Mouse (Mus musculus) thymus, postnatal 36 days (tissue): ENCODE measurements around the gene Gga3.
A peak's percentile ranks its signal among the peaks of the same experiment; 100 is the strongest.
"Not testable (repeated sequence)": the region's sequence is repeated elsewhere in the genome, so short reads cannot be mapped to it uniquely, and the experiment has no call there.

ENCODE experiments used
- DNase-seq, 2 experiments: peaks; one replicate each; pipeline ENCODE4 v3.0.0; 2022; ENCODE audit warnings: mixed read lengths in 2 of 2

Gene Gga3

DNA sequence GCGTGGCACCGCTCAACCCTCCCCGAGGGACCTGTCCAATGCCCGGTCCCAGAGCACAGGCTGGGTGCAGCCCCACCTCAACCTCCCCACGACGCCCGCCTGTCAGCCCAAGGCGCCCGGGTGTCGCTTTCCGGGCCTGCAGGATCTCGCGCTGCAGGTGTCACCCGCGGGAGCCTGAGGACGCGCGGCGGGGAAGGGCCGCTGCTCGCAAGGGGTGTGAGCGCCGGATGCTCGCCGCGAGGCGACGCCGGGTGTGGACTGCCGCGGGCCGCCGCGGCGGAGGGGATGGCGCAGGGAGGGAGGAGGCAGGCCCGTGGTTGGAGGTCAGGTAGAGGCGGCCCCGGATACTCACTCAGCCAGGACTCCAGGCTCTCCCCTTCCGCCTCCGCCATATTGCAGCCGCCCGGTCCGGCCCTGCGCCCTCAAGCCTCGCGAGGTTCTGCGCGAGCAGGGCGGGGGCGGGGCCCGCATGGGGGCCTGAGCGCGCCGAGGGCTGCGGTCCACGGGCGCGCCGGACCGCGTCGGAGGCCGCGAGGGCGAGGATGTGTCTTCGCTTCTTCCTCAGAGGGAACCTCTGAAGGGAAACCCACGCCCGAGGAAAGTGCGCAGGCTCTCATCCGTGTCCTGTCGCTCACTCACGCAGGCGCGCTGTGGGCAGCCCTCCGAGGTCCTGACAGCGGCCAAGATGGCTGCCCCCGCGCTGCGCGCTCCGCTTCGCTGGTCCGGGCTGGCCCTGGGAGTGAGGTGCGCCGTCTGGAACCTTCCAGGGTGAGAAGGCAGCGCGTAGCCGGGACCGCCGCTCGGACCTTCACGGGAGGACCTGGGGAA is at the start of gene Gga3, which contains the start of gene Mrps7:
Gene Gga3 (minus strand): TSS at position 576 of the 828 bp plus-strand sequence.
Gene Mrps7 (plus strand): TSS at position 450 of the 828 bp plus-strand sequence.
- peak; percentile 92 for DNase-seq

DNA sequence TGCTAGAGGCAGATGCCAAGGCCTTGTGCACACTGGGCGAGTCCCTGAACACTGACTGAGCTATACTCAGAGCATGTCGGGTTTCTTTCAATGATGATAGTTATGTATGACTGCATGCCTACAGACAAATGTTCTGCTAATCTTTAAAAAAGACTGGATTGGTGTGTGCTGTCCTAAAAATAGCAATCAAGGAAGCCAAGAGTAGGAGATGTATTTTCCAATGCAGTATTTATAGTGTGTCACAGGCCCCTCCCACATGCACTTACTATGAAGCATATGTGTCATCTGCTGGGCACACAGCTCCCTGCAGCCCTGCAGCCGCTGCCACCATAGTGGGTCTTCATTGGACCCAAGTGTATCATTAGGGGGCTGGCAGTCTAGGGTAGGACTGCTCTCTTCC is 49.3 kb upstream of the Gga3 start:
- no peak for DNase-seq

DNA sequence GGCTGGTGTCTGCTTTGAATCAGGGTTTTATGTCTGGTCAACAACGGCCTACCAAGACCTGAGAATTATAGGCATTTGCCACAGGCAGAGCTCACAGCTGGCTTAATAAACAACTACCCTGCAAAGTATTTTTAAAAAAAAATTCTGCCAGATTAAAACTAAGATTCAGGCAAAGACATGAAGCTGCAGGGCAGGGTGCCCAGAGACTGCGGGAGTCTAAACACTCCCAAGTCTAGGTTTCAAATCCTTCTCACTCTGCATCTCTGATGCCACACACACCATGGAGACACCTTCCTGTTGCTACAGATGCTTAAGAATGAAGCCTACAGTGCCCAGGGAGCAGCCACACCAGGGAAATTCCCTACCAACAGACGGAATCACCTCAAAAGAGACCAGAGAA is 47.8 kb upstream of the Gga3 start:
- DNase-seq, result no peak

DNA sequence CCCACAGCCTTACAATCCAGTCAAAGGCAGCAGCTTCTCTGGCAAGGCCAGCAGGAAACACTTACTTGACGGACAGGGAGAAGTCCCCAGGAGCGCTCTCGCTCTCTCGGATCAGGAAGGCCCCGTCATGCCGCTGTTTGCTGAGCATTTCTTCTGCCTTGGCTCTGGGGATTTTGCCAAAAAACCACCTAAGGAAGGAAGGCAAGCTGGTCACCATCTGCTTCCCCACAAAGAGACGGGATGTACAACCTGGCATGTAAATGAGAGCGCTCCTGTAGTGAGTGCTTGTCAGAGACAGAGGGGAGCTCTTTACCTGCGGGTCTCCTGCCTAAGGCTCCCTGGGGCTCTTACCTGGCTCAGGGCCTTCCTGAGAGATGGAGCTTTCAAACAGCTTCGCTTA is 45.9 kb upstream of the Gga3 start:
- no peak for DNase-seq

DNA sequence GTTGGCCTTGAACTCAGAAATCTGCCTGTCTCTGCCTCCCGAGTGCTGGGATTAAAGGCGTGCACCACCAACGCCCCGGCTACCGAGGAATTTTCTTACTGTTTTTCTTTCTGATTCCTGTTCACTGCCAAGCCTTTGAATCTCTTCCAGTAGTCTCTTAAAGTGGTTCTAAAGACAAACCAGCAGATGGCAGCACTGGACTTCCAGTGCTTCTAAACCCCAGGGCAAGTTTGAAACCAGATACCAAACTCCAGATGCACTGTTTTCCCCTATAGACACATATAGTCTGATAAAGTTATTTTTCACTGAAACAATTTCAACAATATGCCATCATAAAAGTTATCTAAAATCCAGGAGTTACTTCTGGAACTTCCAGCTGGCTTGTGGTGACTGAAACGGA is 43.6 kb upstream of the Gga3 start:
- no peak for DNase-seq

DNA sequence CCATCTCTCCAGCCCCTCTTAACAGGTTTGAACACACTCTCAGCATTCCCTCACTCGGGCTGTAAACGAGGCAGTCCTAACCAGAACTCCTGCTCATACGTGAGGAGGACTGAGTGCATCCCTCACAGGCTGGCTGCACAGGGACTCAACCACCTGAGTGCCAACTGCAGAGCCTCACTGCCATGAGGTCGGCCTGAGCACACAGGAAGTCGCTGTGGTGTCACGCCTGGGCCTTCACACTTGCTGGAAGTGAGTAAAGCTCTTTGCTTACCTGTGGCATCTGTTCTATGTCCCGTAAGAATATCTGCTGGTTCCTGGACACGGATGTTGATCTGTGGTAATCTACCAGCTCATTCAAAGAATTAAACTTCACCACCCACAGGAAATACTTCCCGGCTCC is 42.6 kb upstream of the Gga3 start:
- no peak for DNase-seq

DNA sequence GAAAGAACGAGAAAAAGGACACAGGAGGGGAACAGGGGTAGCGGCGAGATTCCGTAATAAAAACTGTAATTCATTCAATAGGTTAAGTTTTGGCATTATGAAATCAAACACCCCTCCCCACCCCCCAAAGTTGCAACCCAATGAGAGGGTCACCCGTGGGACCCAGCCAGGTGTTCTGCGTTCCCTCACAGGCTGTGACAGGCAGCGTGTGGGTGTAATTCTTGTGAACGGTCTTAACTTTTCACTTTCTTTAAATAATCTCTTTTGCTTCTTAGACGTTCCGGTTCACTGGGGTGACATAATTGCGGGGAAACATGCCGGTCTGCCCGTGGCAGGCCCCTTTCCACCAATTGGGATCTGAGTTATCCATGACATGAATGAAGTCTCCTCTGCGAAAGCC is 41.6 kb upstream of the Gga3 start:
- not testable (repeated sequence) for DNase-seq

DNA sequence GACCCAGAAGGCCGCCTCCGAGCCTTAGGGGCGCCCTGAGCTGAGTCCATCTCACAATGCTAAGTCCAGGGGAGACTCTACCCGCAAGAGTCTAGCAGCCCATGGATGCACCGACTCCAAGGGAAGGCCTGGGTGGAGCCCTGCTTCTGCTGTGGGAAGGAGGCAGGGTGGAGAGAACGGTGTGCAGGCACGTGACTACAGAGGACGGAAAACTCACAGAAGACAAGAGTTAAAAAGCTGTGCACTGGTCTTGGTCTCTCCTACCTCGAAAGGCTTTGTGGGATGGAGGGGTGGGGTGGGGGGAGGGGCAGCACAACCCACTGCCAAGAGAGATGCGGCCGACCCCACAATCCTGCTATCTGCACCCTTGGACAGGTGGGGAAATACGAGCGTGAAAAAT is 40.5 kb upstream of the Gga3 start:
- DNase-seq, result no peak

DNA sequence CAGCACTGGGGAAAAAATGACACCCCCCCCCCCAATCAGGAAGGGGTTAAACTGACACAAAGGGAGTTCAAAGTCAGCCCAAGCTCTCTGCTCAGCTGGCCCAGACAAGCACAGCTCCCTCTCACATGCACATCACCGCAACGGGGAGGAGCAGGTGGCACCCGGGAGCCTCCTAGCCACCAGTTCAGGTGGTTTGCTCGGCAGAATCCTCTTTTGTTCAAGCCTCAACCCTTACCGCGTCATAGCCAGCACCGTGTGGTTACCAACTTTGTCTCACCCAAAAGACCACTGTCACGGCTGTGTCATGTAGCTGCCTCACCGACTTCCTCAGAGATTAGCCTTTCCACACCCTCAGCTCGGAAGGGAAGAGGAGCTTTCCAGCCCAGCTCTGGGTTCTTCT is 39.4 kb upstream of the Gga3 start:
- peak; percentile 76 to 89 for DNase-seq

DNA sequence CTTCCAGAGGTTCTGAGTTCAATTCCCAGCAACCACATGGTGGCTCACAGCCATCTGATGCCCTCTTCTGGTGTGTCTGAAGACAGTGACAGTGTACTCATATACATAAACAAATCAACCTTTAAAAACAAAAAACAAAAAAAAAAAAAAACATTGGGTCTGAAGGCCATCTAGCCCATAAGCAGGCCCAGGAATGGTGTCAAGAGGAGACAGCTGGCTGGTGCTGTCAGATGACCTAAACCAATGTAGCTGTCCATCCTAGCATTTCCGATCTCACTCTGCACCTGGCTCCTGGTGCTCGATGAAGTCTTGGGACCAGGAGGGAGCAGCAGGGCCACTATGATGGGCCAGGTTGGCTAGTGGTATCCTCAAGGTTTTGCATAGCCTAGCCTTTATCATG is 38.9 kb upstream of the Gga3 start:
- no peak for DNase-seq

DNA sequence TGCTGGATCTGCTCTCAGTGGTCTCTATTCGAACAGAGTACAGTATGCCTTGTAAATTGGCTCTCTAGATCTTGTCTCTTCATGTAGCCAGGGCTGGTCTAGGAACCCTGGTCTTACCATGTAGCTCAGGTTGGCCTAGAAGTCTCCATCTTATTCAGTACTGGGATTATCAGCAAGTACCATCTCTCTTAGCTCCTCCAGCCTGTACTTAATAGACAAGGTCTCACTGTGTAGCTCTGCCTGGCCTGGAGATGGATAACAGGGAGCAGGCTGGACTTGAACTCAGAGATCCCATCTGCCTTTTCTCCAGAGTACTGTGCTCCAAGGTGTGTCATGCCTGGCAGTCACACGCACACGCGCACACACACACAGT is 37.8 kb upstream of the Gga3 start:
- no peak for DNase-seq

DNA sequence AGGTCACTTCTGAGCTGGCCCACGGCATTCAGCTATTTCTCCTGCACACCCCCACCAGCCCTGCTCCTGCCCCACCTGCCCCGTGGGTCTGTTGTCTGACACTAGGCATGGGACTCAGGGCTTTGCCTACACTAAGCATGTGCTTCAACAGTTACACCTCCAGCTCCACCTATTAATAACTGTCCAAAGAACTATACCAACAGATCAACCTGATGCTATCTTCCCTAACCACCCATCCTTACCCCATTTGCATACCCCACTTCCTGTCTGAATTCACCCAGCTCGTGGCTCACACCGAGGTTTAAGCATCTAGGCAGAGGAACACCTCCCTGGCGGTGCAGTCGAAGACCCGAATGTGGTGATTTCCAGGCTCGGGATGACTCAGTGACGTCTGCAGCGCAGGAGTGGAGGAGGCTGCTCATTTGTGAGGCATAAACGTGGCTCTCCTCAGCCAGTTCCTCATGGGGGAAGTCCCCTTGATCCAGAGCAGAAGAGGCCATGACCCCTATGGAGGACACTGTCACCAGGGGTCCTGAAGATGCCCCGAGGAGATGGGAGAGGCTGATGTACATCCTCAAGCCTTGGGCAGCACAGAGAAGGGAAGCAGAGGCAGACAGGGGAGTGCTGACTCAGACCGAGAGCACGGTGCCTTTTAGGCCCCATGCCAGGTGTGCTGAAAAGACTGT is 37.3 kb upstream of the Gga3 start:
- peak; percentile 56 to 76 for DNase-seq

DNA sequence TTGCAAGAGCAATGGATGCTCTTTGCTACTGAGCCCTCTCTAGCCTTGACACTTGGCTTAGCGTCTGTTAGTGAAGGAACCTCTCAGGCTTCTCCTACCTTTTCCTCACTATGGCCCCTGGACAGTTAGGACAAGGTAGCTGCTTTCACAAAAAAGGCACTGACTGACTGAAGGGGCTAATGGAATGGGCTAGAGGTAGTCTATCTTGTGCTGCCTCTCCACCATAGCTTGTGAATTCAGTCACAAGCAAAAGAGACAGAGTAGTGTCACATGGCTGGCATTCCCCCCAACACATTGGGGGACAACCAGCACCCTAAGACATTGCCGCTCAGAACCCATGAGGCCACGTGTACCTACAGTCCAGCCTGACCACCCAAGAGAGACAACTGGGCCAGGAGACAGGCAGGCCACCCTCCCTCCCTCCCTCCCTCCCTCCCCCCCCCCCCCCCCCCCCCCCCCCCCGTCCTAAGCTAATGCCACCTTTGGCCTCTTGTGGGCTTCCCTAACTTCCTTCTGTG is 36.5 kb upstream of the Gga3 start:
- DNase-seq, result no peak

DNA sequence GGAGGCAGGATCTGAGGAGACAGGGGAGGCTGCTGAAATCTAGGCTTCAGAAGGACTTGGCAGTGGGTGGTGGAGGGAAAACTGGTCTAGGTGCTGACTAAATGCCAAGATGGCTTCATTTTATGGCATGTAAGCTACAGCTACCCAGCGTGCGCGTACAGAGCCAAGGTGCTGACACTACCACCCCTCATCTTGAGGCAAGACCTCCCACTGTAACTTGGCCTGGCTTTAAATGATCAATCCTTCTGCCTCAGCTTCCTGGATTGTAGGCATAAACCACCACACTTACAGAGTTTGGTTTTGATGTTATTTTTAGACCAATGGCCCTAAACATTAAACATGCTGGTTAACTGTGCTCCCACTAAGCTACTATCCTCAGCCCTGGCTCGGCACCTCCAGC is 35.7 kb upstream of the Gga3 start:
- no peak for DNase-seq

DNA sequence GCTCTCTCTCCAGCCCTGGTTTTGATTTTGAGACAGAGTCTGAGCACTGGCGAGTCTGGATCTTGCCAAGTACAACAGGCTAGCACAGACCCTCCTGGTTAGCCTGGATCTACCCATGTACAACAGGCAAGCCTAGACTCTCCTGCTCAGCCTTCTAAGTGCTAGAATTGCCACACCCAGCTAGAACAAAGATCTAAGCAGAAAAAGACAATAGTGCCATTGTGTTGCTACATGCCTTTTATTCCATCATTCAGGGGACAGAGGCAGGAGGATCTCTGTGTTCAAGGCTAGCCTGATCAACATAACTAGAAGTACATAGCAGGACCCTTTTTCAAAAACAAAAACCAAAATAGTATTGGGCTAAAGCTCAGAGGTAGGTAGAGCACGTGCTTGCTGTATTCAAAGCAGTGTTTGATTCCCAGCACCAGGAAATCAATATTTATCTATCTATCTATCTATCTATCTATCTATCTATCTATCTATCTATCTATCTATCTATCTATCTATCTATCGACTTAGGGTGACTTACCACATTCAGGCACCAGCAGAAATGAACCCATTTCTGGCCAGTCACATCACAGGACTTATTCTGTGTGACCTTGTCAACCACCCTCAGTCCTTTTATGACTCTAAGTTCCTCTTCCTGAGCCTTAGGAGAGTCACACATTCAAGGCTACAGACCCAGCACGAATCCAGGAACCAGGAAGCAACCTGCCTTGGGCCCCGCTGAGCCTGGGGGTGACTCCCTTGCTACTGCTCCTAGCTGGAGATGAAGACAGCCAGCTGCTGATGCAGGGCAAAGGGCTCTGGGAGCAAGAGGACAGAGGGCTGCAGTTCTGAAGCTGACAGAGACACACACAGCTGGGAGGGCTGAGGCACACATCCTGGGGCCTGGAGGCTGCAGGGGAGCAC is 34.9 kb upstream of the Gga3 start:
- DNase-seq, result no peak

DNA sequence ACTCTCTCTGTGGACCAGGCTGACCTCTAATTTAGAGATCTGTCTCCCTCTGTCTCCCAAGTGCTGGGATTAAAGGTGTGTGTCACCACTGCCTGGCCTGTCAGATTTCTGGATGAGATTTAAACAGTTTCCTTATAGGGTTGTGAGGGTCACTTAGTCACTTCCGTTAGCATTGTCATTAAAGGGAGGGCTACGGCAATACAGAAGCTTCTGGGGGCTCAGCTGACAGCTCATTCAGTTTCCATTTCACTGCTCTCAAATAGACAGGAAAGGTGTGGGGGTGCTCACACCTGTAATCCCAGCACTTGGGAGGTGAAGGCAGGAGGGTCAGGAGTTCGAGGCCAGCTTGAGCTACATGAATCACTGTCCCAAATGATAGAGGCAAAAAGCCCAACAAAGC is 33.1 kb upstream of the Gga3 start:
- no peak for DNase-seq

DNA sequence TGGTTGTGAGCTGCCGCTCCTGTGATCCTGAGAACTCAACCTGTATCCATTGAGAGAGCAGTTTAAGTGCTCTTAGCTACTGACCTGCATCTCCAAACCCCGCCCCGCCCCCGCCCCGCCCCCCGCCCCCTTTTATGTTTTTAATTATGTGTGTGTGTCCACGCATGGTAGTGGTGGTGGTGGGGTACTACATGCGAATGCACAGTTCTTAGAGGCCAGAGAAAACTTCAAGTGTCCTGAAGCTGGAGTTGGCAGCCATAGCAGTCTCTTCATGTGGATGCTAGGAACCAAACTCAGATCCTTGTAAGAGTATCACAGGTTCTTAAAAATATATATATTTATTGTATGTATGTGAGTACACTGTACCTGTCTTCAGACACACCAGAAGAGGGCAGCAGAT is 31.6 kb upstream of the Gga3 start:
- no peak for DNase-seq

DNA sequence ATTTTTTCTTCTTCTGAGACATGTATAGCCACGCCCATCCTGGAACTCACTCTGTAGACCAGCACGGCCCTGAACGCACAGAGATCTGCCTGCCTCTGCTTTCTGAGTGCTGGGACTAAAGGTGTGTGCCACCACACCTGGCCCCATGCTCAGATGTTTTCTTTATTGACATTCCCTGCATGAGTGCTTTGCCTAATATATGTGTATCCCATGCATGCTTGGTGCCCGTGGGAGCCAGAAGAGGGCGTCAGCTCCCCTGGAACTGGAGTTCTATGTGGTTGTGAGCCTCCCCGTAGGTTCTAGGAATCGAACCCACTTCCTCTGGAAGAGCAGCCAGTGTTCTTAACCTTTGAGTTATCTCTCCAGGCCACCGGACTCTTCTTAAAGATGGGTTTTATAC is 31.2 kb upstream of the Gga3 start:
- no peak for DNase-seq

DNA sequence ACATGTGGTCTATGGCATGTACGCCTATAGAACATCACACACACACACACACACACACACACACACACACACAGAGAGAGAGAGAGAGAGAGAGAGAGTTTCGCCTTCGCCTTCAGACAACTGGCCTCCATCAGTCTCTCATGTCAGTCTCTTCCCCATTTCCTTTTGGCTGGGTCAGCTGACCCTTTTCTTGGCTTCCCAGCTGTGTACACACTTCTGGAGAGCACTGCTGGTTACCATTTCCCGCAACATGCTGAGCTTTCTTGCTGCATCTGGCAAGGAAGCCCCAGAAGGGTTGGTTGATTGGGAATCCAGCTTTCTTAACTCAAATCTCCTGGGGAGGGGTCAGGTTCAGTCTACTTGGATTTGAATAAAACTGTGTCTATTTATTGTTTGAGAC is 30.3 kb upstream of the Gga3 start:
- DNase-seq, result no peak

DNA sequence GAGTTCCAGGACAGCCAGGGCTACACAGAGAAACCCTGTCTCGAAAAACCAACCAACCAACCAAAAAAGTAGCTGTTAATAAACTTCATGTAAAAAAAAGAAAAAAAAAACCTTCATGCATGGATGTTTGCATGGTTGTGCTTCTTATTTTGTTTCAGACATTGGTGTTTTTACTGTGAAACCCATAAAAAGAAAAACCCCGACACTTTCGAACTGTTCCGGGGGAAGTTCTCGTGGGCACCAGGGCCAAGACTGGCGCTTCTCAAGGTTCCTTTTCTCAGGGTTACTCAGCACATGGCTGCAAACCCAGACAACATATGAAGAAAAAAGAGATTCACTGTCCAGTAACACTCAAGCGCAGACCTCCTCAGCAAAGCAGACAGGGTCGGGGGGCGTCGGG is 29.0 kb upstream of the Gga3 start:
- no peak for DNase-seq

DNA sequence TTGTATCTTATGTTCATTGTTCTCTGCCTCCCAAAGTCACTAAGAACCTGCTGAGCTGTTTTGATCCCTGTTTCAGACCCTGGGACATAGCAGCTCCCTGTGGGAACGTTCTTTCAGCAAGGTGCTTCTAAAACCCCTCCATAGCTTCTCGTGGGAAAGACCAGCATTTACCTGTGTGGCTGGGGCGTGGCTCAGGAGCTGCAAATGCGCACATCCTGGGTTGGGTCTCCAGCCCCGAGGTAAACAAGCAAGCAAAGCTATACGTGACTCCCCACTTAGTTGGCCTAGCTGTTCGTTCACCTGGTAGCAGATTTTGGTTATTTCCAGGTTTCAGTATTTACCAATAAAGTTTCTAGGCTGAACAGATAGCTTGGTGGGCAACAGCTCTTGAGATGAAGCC is 28.4 kb upstream of the Gga3 start:
- no peak for DNase-seq

DNA sequence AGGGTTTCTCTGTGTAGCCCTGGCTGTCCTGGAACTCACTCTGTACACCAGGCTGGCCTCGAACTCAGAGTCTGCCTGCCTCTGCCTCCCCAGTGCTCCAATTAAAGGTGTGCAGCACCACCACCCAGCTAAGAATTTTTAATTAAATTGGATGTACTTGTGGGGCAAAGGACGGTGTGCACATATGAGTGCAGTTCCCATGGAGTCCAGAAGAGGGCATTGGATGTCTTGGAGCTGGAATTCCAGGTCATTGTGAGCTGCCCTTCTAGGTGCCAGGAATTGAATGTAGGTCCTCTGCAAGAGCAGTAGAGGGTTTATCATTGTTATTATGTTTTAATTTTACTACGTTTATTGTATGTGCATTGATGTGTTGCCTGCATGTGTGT is 27.6 kb upstream of the Gga3 start:
- DNase-seq, result peak in 1 of 2 experiments; percentile 41
